Mouse (Mus musculus) adrenal gland, adult 18-20 months (tissue): ENCODE measurements at regions not wholly inside any gene's neighbourhood (a gene's known extent, or its start where the extent isn't known, plus 50 kb on each side); places are given as distances from the start of the nearest gene placed in this dataset.
A peak's percentile ranks its signal among the peaks of the same experiment; 100 is the strongest.

ENCODE experiments used
- DNase-seq, 2 experiments: peaks; one replicate each; pipeline ENCODE4 v3.0.0; 2021 to 2022; ENCODE audit warnings: low spot score in 2 of 2

DNA sequence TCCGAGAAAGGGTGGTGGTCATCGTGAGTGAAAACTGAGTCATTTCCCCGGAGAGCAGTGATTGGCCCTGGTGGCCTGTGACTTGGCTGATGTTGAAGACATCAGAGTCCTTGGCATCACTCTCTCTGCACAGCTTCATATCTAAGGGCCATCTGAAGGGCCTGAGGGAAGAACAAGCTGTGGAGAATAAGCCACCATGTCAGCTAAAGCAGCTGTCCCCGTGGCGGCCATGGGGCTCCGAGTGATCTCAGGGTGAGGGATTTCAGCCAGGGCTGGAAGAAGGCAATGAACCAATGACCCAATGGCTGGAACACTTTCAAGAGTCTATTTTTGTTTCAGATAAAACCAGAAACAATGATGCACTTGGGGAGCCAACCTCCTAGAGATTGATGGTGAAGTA, 62.2 kb downstream of the Ttc32 start:
- no peak for DNase-seq

DNA sequence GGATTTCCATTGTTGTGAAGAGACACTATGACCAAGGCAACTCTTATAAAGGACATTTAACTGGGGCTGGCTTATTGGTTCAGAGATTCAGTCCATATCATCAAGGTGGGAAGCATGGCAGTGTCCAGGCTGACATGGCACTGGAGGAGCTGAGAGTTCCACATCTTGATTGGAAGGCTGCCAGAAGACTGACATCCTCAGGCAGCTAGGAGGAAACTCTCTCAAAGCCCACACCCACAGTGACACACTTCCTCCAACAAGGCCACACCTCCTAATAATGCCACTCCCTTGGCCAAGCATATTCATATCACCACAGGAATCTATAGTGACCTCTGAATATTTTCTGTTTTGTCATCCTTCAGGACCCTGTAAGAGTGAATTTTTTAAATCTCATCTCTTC, 65.3 kb downstream of the Ttc32 start:
- DNase-seq: no peak

DNA sequence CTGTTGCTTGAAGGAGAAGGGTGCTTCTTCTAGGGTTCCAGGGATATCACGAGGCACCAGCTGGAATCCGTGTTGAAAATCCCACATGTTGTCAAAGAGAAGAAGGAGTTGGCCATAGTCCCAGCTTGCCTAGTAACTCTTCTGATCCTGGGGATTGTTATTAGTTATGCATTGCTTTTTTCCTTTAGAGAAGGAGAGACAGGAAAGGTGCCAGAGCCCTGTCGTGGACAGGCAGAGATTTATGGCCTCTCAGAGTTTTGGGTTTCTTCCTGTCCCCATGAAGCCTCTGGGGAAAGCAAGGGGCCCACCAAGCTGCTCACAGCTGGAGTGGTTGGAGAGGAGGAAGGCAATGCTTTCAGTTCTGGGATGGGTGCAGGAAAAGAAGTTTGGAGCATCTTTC, 76.6 kb downstream of the Ttc32 start:
- no peak for DNase-seq

DNA sequence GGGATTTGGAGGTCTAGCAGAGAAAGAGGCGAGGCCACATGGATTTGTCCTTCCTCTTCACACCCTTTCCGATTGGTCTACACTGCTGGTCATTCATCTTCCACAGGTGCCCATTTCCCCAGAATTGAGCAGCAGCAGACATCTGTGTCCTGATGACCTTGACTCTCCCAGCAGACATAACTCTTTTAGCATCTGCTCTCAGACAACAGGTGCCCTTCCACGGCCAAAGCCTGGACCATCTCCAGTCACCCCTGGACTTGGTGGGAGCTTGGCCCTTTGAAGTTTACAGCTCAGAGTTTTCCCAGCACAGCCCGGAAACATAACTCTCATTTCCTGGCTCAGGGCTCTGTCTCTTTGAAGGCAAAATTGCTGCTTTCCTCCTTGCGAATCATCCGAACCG, 80.0 kb downstream of the Ttc32 start:
- DNase-seq: no peak

DNA sequence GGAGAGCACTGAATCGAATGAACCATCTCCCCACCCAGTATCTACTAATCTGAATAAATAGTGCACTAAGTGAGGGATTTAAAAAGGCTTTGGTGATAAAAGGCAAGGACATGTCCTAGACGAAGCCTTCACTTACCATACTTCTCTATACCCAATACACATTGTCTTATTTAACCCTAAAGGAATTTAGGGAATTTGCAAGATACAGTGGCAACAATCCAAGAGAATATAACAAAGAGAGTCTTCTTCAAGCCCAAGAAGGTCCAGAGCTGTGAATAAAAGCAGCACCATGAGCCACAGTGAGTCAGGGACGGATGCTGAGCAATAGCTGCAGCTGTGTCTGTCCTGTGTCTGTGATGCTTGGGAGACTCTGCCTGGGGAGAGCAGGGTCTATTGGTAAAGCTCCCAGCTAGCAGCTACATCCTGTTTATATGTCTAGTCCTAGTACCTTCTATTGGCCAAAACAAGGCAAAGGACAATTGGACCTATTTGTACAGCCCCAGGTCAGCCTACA, 82.4 kb downstream of the Ttc32 start:
- no peak for DNase-seq

DNA sequence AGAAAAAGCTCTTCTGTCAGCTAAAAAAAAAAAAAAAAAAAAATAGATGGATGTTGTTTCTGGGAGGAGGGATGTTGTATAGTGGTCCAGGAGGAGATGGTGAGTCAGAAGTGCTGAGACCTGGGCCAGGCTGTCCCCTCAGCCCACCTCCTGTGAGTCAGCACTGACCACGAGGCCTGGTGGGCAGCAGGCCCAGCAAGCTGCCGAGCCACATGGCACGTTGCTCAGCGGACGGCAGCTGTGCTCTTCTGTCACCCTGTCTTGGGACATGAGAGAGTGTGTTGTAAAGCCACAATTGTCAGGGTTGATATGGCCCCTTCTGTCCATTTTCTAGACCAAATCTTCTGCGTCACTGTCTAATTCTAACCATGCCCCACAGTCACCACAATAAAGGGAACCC, 83.9 kb downstream of the Ttc32 start:
- no peak for DNase-seq

DNA sequence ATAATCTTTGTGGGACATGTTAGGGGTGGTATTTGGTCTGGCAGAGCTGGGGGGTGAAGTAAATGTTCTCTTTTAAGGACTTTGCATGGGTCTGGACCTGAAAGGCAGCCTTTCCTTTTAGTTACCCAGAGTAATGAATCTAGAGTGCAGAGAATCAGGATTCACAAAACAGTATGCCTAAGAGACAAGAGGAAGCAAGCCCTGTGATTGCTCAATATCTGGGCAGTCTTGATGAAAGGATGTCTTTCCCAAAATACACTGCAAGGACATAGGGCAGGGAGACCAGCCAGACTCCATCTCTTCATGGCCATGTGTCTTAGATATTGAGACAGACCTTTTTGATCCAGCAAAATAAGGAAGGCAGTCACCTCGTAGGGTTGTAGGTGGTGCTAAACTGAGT, 84.3 kb downstream of the Ttc32 start:
- DNase-seq: no peak

DNA sequence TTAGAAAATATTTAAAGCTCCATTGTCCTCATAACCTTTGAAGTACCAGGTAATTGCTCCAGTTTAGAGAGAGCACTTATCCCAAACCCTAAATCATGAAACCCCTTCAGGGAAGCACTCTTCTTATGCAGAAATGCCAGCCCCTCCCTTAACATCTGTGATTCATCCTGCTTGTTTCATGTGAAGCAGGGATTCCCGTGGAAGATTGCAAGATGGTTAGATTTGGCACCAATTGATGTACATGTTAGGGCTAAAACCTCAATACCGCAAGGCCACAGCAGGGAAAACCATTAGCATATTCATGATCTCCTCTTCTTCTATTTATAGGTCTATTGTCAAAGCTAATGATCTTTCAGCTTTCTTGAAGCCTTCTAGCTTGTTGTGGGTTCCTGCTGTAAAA, 88.8 kb downstream of the Ttc32 start:
- DNase-seq: no peak

DNA sequence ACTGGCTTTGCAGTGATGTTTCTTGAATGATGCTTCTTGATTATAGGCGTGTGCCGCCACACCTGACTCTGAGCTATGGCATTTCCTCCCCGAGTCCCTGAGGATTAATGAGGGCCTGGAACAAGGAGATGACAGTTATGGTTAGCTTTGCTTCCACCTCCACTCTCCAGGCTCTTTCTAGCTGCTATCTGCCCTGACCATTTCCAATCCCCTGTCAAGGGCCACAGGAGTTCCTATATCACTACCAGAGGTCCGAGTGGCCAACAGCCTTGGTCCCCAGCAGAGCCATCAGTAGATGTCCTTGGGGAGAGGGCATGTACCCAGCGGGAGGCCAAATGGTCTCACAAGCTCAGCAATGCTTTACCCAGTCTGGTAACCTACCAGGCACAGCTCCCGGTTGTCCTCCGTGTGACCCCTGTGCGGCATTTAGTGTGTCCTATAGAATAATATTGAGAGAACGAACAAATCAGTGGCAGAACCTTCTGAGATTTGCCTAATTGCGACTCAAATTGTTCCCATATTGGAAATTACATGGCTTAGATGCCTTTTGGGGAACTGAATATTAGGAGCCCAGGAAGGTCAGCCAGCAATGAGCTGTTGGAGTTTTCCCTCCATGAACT, 98.2 kb downstream of the Ttc32 start:
- no peak for DNase-seq

DNA sequence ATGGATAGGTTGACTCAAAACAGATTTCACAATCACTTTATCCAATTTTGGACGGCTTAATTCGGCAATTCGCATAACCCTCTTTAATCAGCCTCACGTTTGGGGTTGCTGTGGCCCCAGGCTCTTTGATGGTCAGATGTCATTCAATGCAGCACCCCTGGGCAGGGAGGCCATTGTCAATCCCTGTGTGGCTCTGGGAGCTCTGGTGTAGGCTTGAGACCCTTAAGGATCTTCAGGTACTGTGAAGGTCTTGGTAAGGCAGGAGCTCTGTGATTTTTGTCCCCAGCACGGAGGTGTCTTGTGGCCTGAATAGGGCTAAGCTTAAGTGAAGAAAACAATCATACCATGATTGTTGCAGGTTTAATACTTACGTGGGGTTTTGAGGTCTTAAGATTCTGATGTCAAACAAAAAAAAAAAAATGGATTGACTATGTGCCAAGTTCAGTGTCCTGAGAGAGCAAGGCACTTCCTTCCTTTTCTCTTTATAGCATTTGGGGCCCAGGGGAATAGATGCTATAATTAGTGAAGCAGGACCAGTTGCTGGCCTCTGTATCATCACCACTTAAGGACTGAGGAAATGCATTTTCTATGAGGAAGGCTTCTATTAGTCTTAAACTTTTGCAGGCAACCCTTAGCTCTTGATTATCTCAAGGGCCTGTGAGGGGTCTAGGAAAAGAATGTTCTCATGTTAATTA, 98.9 kb downstream of the Ttc32 start:
- no peak for DNase-seq

DNA sequence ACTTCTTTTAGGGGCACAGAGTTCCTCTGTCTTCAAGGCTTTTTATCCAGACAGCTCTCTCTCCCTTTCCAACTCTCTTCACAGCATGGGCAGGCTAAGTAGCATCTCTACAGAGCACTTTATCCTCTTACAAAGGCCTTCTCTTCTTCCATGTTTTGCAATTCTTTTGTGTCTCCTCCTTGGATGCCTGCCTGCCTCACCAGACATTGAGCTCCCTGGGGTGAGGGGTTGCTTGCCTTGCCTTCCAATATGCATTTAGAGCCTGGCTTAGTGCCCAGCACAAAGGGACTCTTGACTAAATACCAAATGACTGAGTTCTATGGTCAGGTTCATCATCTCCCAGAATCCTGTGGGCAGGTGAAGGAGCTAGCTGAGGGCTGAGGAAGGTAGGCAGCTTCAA, 102.8 kb downstream of the Ttc32 start:
- no peak for DNase-seq

DNA sequence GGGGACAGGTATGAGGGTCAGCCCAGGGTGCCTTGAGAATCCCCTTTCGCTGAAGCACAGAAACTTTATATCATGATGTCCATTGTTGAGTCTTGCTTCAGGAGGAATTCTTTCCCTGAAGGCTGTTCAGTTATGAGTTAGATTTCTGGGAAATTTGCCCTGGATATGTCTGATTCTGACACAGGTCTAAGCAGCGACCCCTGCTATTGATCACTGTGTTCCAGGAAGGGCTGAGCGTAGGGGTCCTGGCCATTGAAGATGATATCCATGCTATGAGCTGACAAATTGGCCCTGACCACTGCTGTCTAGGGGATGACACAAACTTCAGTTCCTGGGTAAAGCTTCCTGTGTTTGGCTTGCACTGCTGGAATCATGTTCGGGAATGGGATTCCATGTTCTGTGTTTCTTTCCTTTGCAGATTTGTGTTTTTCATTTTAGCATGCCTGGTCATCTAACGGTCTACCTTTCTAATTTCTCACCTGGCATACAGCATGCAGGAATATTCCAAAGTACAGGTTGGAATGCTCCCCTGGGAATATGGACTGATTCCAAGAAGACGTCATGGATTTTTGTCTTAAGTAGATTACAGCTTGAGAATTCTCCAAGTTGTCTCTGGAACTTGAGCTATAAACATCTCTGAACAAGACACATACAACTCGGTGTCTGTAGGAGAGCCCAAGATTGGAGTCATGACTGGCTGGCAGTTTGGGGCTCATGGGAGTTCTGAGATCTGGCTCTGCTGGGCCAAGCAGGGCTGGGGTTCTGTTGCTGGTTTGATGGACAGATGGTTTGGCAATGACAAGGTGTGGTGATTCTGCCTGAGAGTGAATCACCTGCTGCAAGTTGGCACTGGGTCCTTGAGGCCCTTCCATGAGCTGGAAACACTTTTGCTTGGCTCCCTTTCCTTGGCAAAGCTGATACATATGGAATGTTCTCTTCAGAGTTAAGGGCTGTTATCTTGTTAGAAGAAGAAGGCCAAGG, 104.4 kb downstream of the Ttc32 start:
- DNase-seq: no peak

DNA sequence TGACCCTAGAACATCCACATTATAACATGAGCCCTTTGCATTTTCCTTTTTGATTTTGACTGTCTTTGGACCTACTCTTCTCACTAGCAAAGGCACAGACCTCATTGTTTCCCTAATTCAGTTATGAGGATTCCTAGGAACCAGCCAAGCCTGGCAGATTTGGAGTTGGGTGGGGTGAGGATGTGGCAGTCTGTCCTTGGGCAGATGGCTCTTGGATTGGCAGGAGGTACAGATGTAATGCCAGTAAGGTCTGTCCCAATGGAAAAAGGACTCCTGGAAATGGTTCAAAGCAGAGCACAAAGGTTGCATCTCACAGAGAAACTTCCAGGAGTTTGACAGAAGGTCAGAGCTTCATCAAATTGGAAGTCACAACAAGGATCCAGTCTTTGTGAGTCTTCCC, 121.2 kb downstream of the Ttc32 start:
- DNase-seq: no peak

DNA sequence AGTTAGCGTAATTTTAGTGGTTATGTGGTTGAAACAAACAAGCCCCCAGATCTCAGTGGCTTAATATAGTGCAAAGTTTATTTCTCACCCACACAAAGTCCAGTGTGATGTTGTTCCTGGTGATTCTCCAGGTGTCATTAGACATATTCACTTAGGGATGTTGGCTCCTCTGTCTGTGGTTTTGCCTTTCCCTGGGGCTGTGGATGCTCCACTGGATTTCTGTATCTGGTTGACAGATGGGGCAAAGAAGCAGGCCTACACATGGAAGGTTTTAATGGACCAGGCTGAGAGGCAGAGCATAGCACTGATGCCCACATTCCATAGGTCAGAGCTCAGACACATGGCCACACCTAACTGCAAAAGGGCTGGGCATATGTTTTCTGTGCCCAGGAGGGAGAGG, 121.6 kb downstream of the Ttc32 start:
- DNase-seq: no peak

DNA sequence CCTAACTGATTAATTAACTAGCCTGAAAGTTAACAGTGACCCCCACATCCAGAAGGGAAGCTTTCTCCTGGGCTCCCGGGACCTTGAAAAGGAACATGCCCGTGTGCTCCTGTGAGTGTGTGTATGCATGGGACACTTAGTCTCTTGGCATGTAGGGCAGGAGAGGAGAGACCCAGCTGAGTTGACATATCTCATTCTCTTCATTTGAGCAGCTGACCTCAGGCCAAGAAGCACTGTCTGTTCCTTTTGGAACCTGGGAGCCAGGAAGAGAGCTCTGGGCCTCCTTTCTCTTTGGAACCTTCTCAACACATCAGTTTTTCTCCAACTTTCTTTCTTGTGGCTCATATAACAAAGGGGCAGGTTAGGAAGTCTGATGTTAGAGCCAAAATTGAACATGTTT, 124.7 kb downstream of the Ttc32 start:
- no peak for DNase-seq

DNA sequence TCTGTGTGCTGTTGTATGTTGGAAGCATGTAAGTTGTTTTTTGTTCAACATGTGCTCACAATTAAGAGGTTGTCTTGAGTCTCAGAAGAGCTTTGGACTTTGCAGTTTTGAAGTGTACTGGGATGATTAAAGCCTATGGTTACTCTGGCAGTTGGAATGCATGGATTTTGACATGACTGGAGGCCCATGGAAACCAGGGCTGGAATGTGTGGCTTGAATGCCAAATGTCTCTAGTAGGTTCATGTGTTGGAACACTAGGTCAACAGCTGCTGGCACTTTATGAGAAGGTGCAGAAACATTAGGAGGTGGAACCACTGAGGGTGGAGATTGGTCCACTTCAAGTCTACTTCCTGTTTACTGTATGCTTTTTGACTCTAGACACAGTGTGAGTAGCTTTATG, 127.0 kb downstream of the Ttc32 start:
- no peak for DNase-seq

DNA sequence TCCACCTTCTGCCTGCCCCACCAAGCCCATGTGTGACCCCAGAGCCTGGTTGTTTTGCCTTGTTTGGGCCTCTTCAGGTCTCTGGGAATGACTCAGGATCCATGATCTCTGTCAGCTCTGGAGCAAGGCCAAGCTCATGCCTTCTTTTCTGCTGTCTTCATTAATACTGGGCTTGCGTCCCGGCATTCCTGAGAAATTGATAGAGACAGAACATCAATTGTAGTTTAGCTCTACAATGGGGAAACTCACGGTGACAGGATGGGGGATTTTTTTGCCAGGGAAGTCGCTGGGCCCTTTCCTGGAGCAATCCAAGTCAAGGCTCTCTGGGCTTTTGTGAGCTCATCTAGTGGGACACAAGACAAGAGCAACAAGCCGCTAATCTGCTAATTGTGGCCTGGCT, 129.0 kb downstream of the Ttc32 start:
- DNase-seq: no peak

DNA sequence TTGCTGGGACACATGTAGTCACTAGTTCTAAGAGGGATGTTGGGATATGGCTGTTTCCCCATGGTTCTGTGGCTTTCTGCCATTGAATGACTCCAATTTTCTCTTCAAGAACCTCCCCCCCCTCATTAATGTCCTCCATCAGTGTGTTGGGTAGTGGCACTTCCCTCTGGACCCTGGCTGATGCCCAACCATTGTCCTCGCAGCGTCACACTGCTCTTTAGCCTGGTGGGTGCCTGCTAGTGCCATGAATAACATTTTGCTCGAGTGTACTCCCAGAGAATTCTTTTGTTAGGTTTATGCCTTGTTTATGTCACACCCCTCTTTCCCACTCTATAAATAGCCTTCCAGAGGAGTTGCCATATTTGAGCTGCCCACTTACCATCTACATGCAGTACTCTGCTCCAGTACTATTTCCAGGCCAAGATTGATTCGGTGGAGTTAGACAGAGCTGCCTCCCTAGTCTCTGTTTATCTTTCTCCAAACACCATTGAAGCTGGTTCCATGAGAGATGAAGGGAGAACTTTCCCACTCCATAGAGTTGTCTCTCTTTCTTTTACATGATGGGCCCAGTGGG, 135.7 kb downstream of the Ttc32 start:
- no peak for DNase-seq

DNA sequence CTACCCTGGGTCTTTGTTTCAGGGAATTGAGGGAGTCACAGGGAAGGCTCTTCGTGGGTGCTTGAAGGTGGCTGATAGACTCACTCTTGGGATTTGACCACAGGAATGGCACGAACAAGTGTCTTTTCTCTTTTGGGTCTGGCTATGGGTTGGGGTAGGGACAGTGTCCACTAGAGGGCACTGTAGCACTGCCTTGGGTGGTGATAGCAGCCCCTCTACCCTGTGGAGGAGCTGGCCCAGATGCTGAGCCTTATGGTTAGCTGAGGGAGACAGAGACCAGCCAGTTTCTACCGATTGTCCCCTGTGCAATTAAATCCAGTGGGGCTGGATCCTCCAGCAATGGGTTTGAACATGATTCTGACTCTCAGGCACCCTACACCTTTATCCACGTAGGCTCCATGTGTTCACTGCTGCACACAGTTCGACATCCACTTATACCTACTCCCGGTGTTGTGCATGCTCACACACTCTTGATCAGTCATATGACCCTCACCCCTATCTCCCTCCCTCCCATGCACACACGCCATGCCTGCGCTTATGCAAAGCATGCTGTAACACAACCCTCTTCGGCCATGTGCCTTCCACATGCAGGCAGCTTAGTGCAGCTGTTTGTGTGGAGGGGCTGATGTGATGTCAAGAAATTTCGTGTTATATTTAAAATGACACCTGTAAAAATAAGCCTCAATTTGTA, 136.6 kb downstream of the Ttc32 start:
- DNase-seq: peak; percentile 27 to 31

DNA sequence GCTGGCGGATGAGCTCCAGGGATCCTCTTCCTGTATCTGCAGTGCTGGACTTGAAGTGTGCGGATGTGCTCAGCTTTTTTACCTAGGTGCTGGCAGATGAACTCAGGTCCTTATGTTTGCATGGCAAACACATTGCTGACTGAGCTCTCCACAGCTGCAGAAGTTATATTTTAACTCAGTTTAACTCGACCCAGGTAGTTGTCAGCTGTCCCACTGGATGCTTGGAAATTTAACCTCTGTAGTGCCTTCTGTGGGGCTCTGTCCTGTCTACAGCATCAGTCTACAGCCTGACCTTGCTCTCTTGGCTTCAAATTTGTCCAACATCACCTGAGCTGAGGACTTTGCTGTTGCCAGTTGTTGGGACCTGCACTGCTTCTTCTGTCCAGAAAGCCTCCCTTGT, 139.2 kb downstream of the Ttc32 start:
- no peak for DNase-seq

DNA sequence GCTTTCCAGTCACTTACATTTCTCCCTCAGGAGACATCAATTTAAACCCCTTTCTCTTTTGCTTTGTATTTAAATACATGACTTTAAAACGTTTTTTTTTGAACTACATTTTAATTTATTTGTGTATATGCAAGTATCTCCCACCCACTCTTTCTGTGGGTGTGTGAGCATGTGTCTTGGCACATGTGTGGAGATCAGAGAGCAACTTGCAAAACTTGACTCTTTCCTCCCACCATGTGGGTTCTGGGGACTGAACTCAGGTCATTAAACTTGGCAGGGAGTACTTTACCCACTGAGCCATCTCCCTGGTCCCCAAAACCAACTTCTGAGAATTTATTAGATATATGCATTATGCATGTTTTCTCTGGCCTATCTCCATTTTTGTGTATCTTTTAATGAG, 143.9 kb downstream of the Ttc32 start:
- DNase-seq: no peak
